Mouse (Mus musculus): ENCODE data around the gene Pla2g4c.

- TF ChIP-seq CTCF (IDR thresholded peaks at IDR 0.05; ENCODE audit: low read depth, low read length) (no peak), POLR2A (IDR thresholded peaks at IDR 0.05; ENCODE audit: extremely low read depth, insufficient read depth, low read length) (no peak)
Measured at GRCm38 (mm10) chr7:13321424-13321823, 3.0 kb upstream of the Pla2g4c start.

Measured in liver, adult 2 months (tissue).